Comparison of ENCODE assay signal across 27 mouse cellular contexts in genomic region chrX:159364506-159364905, GRCm38 (mm10). TPM values are rescaled to one million over a fixed set of nuclear protein-coding genes. Genes with fewer than 3 reads are reported as not detected.
DNase-seq lines count a peak whose midpoint lies in the region; ATAC-seq and TF ChIP-seq lines count a peak whose summit lies in the region.
"Had no signal": no experiment of that assay in that cellular context is flagged by ENCODE, and none has a peak within 500 bp of the region (broad histone marks: within the 10 kb centered on the region; RNA-seq: fewer than 3 reads in every experiment).

No protein-coding gene starts in this region.

- no peak overlapping the region for H3K27ac ChIP-seq in stomach, postnatal 0 days (replicated peaks)
- H3K27ac ChIP-seq: embryonic facial prominence, embryonic 10.5 days; embryonic facial prominence, embryonic 13.5 days; forebrain, embryonic 12.5 days; hindbrain, embryonic 12.5 days; hindbrain, embryonic 15.5 days had no signal

- H3K27me3 ChIP-seq in stomach, postnatal 0 days (ENCODE audit: control insufficient read depth, insufficient read depth, low read length), result no peaks in the 10 kb centered on the region
- H3K27me3 ChIP-seq: embryonic facial prominence, embryonic 13.5 days; forebrain, embryonic 12.5 days; hindbrain, embryonic 12.5 days; hindbrain, embryonic 15.5 days had no signal

- DNase-seq in NIH3T3 (ENCODE audit: low read depth), result peak; percentile 38
- DNase-seq in adipocyte (ENCODE audit: low spot score), result peak; percentile 52
- DNase-seq in adrenal gland, postnatal 14 days, result peak; percentile 35
- no peak for DNase-seq in stomach, postnatal 0 days (ENCODE audit: low spot score)
- no peak for DNase-seq in cerebellum, postnatal 10 days
- no peak for DNase-seq in retina, postnatal 1 day
- DNase-seq: cerebellum, adult 11 months; cerebellum, adult 2 months; cerebellum, adult 9-11 months; cerebellum, postnatal 36 days; embryo, embryonic 11 days; gastrocnemius, postnatal 14 days; heart, adult 11 months; kidney, adult 2 months had no signal

- no peak for TF ChIP-seq EP300 in stomach, postnatal 0 days (optimal IDR thresholded peaks at IDR 0.05)

- H3K4me2 ChIP-seq in stomach, postnatal 0 days (replicated peaks; ENCODE audit: low read depth), result no peak overlapping the region
- H3K4me2 ChIP-seq: embryonic facial prominence, embryonic 13.5 days; forebrain, embryonic 12.5 days; heart, embryonic 11.5 days; hindbrain, embryonic 12.5 days; hindbrain, embryonic 15.5 days had no signal

- H3K9me3 ChIP-seq in stomach, postnatal 0 days (ENCODE audit: control insufficient read depth, low read length), result no peaks in the 10 kb centered on the region
- H3K9me3 ChIP-seq: embryonic facial prominence, embryonic 10.5 days; embryonic facial prominence, embryonic 13.5 days; forebrain, embryonic 12.5 days; hindbrain, embryonic 12.5 days; hindbrain, embryonic 15.5 days had no signal

- no peak overlapping the region for H3K4me3 ChIP-seq in stomach, postnatal 0 days (ENCODE audit: low read depth, low read length)
- H3K4me3 ChIP-seq: embryonic facial prominence, embryonic 10.5 days; embryonic facial prominence, embryonic 13.5 days; erythroblast, embryonic 14.5 days; forebrain, embryonic 12.5 days; hindbrain, embryonic 12.5 days; hindbrain, embryonic 15.5 days had no signal

- TF ChIP-seq CTCF in stomach, postnatal 0 days (IDR thresholded peaks at IDR 0.05; ENCODE audit: low read depth), result no peak

- no peaks in the 10 kb centered on the region for H3K4me1 ChIP-seq in stomach, postnatal 0 days (replicated peaks; ENCODE audit: control insufficient read depth, insufficient read depth)
- H3K4me1 ChIP-seq: embryonic facial prominence, embryonic 10.5 days; embryonic facial prominence, embryonic 13.5 days; forebrain, embryonic 12.5 days; hindbrain, embryonic 12.5 days; hindbrain, embryonic 15.5 days had no signal

- no peak overlapping the region for H3K9ac ChIP-seq in stomach, postnatal 0 days (ENCODE audit: low read length)
- H3K9ac ChIP-seq: embryonic facial prominence, embryonic 13.5 days; forebrain, embryonic 12.5 days; hindbrain, embryonic 12.5 days; hindbrain, embryonic 15.5 days had no signal

- no peak for ATAC-seq in stomach, postnatal 0 days (ENCODE audit: low FRiP score, low TSS enrichment)
- ATAC-seq: CD4-positive, CD25-positive, alpha-beta regulatory T cell, adult 4 months; forebrain, embryonic 16.5 days; intestine, postnatal 0 days; Patski had no signal

- no peaks in the 10 kb centered on the region for H3K36me3 ChIP-seq in stomach, postnatal 0 days (ENCODE audit: control insufficient read depth, insufficient read depth, low read length)

- 77% methylated on average over 3 of the region's 3 CpGs for WGBS in stomach, postnatal 0 days

RNA-seq across cellular contexts. Expression of gene Eif1ax, which starts 7.5 kb away (rescaled TPM):
- total RNA-seq in adrenal gland, postnatal 14 days (2021), result 98.2 and 112 TPM in 2 replicates
- 78.5 and 83.2 TPM in 2 replicates for polyA plus RNA-seq in stomach, postnatal 0 days (2015; fragmentation: Nextera tagmentation; extraction: Ambion mirVana)

RNA-seq across cellular contexts. Expression of gene Map7d2, which starts 49.9 kb away (rescaled TPM):
- total RNA-seq in adrenal gland, postnatal 14 days (2021), result 3.5 and 5.1 TPM in 2 replicates
- polyA plus RNA-seq in stomach, postnatal 0 days (2015; fragmentation: Nextera tagmentation; extraction: Ambion mirVana), result 1.3 and 1.4 TPM in 2 replicates
- total RNA-seq: MEL had no signal
- polyA plus RNA-seq: C2C12; CD4-positive, CD25-positive, alpha-beta regulatory T cell, adult 4 months; erythroblast, embryonic 14.5 days had no signal

Comparison
In these comparisons a context has a peak if more than half of its experiments do, and no peak if none do; other contexts are left out.
1. DNase-seq: peak in NIH3T3 (single experiment), adipocyte (single experiment) and adrenal gland, postnatal 14 days (single experiment); none in stomach, postnatal 0 days (single experiment), cerebellum, postnatal 10 days (0 of 2) and retina, postnatal 1 day (single experiment).